Mouse (Mus musculus): ENCODE measurements around the gene Mycbp2.

The Mycbp2 gene

GRCm38 (mm10) chr14:103256866-103257265 lies 89.7 kb downstream of the Mycbp2 start:
- no peak for DNase-seq

GRCm38 (mm10) chr14:103254311-103254710 lies 92.3 kb downstream of the Mycbp2 start:
- DNase-seq: no peak

- no peak for DNase-seq
Measured at GRCm38 (mm10) chr14:103242020-103242419, 104.6 kb downstream of the Mycbp2 start.

GRCm38 (mm10) chr14:103234770-103235169 lies 111.8 kb downstream of the Mycbp2 start:
- DNase-seq: no peak

- no peak for DNase-seq
Measured at GRCm38 (mm10) chr14:103233640-103234593, 112.7 kb downstream of the Mycbp2 start.

- no peak for DNase-seq
Measured at GRCm38 (mm10) chr14:103222356-103222755, 124.3 kb downstream of the Mycbp2 start.

GRCm38 (mm10) chr14:103221751-103222150 lies 124.9 kb downstream of the Mycbp2 start:
- DNase-seq: no peak

GRCm38 (mm10) chr14:103216331-103216730 lies 130.3 kb downstream of the Mycbp2 start:
- DNase-seq: no peak

GRCm38 (mm10) chr14:103186658-103187057 lies 160.0 kb downstream of the Mycbp2 start:
- DNase-seq: no peak

- DNase-seq: no peak
Measured at GRCm38 (mm10) chr14:103186076-103186475, 160.5 kb downstream of the Mycbp2 start.

- DNase-seq: no peak
Measured at GRCm38 (mm10) chr14:103180096-103180495, 166.5 kb downstream of the Mycbp2 start.

GRCm38 (mm10) chr14:103162923-103163322 lies 183.7 kb downstream of the Mycbp2 start:
- no peak for DNase-seq

GRCm38 (mm10) chr14:103155685-103156084 lies 190.9 kb downstream of the Mycbp2 start:
- no peak for DNase-seq

GRCm38 (mm10) chr14:103150139-103150538 lies 196.5 kb downstream of the Mycbp2 start:
- no peak for DNase-seq

GRCm38 (mm10) chr14:103131991-103132390 lies 214.6 kb downstream of the Mycbp2 start:
- peak; percentile 49 for DNase-seq

- no peak for DNase-seq
Measured at GRCm38 (mm10) chr14:103125756-103126155, 220.9 kb downstream of the Mycbp2 start.

GRCm38 (mm10) chr14:103114994-103115670 lies 231.5 kb downstream of the Mycbp2 start:
- no peak for DNase-seq

- DNase-seq: no peak
Measured at GRCm38 (mm10) chr14:103112606-103113363, 233.8 kb downstream of the Mycbp2 start.

- no peak for DNase-seq
Measured at GRCm38 (mm10) chr14:103109971-103110370, 236.6 kb downstream of the Mycbp2 start.

- DNase-seq: no peak
Measured at GRCm38 (mm10) chr14:103106301-103106700, 240.3 kb downstream of the Mycbp2 start.

GRCm38 (mm10) chr14:103102731-103103335 lies 243.8 kb downstream of the Mycbp2 start:
- DNase-seq: no peak

- DNase-seq: no peak
Measured at GRCm38 (mm10) chr14:103102246-103102645, 244.4 kb downstream of the Mycbp2 start.

- DNase-seq: no peak
Measured at GRCm38 (mm10) chr14:103101171-103101570, 245.4 kb downstream of the Mycbp2 start.
